Mouse (Mus musculus) embryo, embryonic 11.5 days (tissue): Measurements from ENCODE around the gene Rsph1.

Source experiments
- DNase-seq: peaks from one replicate; pipeline ENCODE4 v3.0.0-alpha.2; 2012; ENCODE audit warnings: low read depth, low spot score

The Rsph1 gene

DNA sequence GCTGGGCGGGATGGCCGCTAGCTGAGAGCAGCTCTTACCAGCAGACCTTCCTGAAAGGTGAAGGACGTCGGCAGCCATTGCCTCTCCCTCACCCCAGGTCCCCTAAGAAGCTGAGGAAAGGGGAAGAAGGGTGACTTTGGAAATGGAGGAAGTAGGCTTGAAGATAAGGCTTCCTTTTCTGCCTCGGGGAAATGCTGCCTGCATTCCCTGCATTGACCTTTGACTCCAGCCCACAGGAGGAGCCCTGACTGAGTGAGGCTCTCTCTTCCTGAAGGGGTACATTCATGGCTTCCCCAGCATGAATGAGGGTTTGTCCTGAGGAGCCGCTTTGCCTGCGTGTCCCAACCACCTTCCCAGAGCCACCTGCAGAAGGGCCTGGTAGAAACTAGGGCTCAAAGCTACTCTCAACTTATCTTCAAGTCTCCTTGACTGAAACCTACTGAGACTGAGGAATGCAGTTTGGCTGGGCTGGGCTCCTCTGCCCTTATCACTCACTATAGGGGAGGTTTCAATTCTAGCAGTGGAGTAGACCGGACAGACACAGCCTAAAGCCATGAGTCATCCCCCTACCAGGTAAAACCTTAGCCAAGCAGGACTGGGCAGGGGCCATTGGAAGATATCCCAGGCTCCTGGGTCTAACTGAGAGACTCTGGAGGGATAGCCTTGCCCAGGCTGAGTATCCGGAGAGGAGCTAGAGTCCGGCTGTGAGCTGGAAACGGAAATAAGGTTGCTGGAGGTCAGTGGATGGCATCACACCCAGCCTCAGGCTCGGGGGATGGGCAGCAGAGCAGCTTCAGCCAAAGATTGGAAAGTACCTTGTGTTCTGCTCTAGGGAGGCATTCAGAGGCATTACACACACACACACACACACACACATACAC, 28.0 kb upstream of the Rsph1 start:
- no peak for DNase-seq

DNA sequence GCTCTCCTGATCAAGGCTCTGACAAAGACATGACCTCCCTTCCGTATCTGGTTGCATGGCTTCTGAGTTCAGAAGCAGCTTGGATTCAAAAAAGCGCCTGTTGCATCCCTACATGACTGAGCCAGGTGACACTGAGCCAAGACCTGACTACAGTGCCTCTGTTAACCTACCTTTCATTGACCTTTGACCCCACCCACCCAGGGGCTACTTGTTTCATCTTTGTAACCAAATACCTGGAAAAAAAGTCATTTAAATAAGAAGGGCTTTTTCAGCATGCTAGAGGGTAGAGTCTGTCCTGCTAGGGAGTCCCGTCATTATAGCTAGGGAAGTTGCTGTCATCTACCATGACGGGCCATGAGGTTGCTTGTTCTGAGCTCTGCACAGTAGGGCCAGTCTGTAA, 26.2 kb upstream of the Rsph1 start:
- no peak for DNase-seq

DNA sequence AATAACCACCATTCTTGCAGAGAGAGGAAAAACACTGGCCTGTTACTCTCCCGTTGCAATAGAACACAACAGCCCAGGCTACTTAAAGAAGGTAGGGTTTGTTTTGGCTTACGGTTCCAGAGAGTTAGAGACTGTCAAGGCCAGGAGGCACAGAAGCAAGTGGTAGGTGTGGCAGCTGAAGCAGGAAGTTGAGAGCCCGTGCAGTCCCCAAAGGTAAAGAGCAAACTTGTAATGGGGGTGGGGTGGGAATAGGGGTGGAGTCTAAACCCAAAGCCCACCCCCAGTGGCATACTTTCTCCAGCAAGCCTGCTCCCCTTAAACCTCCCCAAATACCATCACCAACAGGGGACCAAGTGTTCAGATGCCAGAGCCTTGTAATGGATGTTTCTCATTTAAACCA, 23.6 kb upstream of the Rsph1 start:
- DNase-seq, result no peak

GRCm38 (mm10) chr17:31299981-31300380, 22.8 kb upstream of the Rsph1 start:
- DNase-seq, result no peak

DNA sequence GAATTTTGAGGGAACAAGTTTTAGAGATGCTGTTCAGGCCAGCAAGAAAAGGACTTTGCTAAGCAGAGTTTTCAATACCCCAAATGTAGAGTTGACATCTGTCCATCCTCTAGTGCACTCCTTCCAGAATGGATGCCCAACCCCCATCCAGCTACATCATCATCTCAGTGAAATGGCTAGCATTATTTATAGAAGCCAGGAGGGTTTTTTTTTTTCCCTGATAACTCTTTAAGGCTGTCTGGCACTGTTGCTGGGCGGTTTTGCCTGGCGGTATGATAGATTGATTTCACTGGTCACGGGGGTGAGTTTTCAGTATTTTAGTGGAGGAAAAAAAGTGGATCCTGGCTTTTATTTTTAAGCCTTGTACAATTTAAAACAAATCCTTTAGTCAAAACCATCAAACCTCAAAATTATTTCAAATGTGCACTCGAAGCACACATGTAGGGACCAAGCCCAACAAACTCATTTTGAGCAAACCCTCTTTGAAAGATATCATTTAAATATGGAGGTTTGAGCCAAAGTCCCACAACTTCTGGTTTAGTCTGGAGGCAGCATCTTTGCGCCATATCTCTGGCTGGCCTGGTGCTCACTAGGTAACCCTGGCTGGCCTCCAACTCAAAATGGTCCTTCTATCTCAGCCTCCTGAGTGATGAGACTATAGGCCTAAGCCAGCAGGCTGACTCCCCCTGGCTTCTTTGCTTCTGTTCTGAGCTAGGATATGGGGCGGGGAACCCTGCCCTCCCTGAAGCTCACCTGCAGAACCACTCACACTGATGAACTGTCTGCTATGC, 21.4 kb upstream of the Rsph1 start:
- DNase-seq, result no peak

DNA sequence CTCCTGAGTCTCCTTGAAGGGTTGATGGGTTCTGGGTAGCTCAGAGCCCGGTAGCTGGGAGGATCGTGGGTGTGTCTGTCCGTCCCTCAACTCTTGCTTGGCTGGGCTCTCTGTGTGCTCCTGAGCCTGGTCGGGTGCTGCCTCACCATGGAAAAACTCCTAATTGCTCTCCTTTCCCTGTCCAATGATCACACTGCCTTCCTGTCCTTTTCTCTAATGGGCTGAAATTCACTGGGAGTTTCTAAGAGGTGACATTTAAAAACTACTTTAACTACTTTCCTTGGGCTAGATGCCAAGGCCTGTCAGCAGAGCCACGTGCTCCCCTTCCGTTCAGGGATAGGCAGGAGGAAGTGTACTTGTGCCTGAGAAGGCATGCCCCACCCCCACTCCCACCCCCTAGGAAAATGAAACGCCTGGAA, 20.3 kb upstream of the Rsph1 start:
- no peak for DNase-seq

DNA sequence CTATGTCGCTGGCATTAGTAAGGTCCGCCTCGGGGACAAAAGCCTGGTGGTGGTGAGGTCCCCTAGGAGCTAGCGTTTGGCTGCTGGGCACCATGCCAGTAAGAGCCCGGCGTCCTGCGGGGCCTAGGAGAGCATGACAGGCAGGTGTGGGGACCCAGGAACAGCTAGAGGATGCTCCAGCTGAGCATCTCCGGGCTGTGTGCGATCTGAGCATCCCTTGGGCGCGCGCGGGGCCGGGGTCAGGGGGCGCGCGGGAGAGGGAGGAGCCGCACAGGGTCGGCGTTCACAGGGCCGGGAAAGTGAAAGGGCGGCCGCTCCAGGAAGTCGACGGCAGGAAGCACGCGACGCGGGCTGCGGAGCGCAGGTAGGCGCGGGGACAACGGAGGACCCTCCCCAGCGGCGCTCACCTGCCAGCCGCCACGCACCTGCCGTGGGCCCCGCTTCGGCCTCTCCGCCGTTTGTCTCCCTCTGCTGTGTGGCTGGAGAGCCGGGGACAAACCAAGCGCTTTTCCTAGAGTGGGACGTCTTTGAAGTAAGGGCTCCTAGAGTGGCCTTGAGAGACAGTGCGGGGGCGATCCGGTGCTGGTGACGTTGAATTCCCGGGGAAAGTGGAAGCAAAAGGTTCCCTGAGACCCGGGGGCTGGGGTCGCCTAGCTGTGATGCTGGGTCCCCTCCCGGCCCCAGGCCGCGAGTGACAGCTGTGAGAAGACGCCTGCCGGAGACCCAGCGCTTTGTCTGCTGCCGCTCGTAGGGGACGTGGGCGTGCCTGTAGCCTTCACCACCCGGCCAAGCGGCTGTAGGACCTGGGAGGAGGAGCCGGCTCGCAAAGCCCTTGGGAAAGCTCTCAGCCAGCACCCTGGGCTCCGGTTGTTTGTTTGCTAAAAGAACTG, 19.0 kb upstream of the Rsph1 start:
- DNase-seq, result no peak

GRCm38 (mm10) chr17:31295215-31295891, 18.2 kb upstream of the Rsph1 start:
- no peak for DNase-seq

DNA sequence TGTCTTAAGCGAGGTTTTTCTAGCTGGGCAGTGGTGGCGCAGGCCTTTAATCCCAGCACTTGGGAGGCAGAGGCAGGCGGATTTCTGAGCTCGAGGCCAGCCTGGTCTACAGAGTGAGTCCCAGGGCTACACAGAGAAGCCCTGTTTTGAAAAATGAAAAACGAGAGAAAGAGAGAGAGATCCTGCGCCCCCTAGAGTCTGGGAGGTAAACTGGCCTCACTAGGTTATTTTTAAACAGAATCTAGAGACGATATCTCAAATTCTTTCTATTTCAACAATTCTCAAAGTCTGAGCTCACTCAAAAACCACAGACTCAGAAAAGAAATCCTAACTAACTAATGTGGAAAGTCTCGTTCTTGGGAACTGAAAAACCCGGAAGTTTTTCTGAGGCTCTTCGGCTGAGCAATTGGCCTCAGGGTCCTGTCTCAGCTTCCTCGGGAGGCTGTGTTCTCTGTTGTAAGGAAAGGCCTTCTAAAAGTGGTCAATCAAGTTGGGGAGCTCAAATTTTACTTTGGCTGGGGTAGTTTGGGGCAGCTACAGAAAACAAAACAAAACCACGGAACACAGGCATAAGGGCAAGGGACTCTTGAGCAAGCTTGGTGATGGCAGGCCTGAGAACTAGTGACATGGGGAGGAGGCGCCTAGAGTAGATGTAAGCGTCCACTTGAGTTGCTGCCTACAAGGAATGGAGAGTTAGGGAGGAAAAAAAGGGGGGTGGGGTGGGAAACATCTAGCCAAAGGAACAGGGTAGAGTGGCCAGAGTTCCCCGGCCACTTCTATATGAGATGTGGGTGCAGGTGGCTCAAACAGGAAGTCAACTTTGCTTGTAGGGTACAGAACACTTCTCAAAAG, 17.4 kb upstream of the Rsph1 start:
- no peak for DNase-seq

- no peak for DNase-seq
Observed at GRCm38 (mm10) chr17:31290859-31291258, 13.7 kb upstream of the Rsph1 start.

GRCm38 (mm10) chr17:31290311-31290710, 13.1 kb upstream of the Rsph1 start:
- no peak for DNase-seq

DNA sequence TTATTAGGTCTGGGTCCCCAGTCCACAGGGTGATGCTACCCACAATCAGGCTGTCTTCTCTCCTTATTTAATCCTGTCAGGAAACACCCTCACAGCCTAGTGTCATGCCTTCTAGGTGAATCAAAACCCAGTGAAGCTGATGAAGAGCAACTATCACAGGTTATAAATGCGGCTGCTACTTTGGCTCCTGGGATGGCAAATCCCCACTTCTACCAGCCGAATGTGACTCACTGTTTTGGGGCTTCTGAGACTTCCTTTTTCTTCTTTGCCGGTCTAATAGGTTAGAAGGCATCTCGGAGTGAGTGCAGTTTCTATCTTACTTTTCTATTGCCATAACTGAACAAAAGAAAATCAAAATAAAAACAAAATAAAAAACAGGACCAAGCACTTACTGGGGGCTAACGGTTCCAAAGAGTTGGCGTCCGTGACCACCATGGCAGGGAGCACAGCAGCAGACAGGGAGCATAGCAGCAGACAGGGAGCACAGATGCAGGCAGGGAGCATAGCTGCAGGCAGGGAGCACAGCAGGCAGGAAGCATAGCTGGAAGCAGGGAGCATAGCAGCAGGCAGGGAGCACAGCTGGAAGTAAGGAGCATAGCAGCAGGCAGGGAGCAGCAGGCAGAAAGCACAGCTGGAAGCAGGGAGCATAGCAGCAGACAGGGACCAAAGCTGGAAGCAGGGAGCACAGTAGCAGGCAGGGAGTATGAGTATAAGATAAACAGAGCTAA, 12.0 kb upstream of the Rsph1 start:
- DNase-seq, result no peak

GRCm38 (mm10) chr17:31287216-31287615, 10.0 kb upstream of the Rsph1 start:
- no peak for DNase-seq

GRCm38 (mm10) chr17:31286492-31286891, 9.3 kb upstream of the Rsph1 start, which contains the start of gene Slc37a1:
Gene Slc37a1 (plus strand): TSS chr17:31286792.
- DNase-seq, result no peak

DNA sequence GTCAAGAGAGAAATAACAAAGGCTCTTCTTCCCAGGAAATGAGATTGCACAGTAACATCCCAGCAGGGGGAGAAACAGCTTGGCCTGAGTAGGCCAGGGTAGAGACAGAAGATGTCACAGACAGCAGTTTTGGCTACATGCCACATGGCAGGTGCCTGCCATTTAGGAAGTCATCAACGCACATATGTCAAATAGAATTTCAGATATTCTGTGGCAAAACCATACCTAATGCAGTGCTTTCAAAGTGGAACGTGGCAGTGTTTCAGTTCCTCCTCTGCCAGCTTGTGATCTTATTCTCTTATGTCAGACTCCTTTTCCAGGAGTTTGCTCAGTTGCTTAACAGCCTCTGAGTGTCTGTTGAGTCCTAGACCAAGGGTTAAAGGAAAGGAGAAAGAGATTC, 8.7 kb upstream of the Rsph1 start:
- DNase-seq, result no peak

GRCm38 (mm10) chr17:31282687-31283053, 5.5 kb upstream of the Rsph1 start:
- no peak for DNase-seq

- no peak for DNase-seq
Observed at GRCm38 (mm10) chr17:31281830-31282686, 4.9 kb upstream of the Rsph1 start.

DNA sequence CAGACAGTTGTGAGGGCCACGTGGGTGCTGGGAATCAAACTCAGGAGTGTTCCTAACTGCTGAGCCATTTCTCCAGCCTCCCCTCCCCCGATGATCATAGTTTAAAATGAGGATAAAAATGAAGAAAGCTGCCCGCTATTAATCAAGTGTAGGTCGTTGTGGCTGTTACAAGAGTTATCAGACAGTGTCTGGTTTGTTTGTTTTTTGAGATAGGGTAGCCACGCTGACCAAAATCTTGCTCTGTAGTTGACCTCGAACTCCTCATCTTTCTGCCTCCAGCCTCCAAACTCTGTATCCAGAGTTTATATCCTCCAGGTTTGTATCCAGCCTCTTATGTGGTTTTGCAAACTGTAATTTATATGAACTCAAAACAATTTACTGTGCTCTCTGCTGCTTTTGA, 3.1 kb upstream of the Rsph1 start:
- no peak for DNase-seq

- DNase-seq, result no peak
Observed at GRCm38 (mm10) chr17:31279541-31279940, 2.4 kb upstream of the Rsph1 start.
